Mouse (Mus musculus) kidney, postnatal 4 days (tissue): ENCODE measurements around the gene Bfsp2.

Source experiments
- DNase-seq, 2 experiments: peaks; one replicate each; pipeline ENCODE4 v3.0.0; 2021; ENCODE audit warnings: mixed read lengths in 2 of 2

Gene Bfsp2

GRCm38 (mm10) chr9:103480044-103480576, at the start of gene Bfsp2:
Gene Bfsp2 (minus strand): TSS chr9:103480420.
- DNase-seq, result no peak

- DNase-seq, result peak; percentile 38 to 56
These were observed 44.9 kb upstream of the Bfsp2 start for GRCm38 (mm10) chr9:103525041-103525537.

- DNase-seq, result peak; percentile 18 to 41
These were observed 44.4 kb upstream of the Bfsp2 start for GRCm38 (mm10) chr9:103524600-103524999.

GRCm38 (mm10) chr9:103523742-103524403, 43.7 kb upstream of the Bfsp2 start:
- peak in 1 of 2 experiments; percentile 8 for DNase-seq

GRCm38 (mm10) chr9:103523008-103523407, 42.8 kb upstream of the Bfsp2 start:
- peak; percentile 27 to 40 for DNase-seq

- DNase-seq, result no peak
These were observed 33.7 kb upstream of the Bfsp2 start for GRCm38 (mm10) chr9:103513884-103514283.

GRCm38 (mm10) chr9:103512257-103512656, 32.0 kb upstream of the Bfsp2 start:
- no peak for DNase-seq

GRCm38 (mm10) chr9:103506968-103507584, 26.9 kb upstream of the Bfsp2 start:
- no peak for DNase-seq

GRCm38 (mm10) chr9:103505067-103505466, 24.8 kb upstream of the Bfsp2 start:
- DNase-seq, result no peak

- DNase-seq, result no peak
These were observed 24.4 kb upstream of the Bfsp2 start for GRCm38 (mm10) chr9:103504646-103505045.

GRCm38 (mm10) chr9:103503586-103504298, 23.5 kb upstream of the Bfsp2 start:
- no peak for DNase-seq

GRCm38 (mm10) chr9:103502655-103503054, 22.4 kb upstream of the Bfsp2 start:
- no peak for DNase-seq

GRCm38 (mm10) chr9:103501861-103502364, 21.7 kb upstream of the Bfsp2 start:
- no peak for DNase-seq

GRCm38 (mm10) chr9:103499366-103499765, 19.1 kb upstream of the Bfsp2 start:
- DNase-seq, result no peak

- DNase-seq, result no peak
These were observed 18.5 kb upstream of the Bfsp2 start for GRCm38 (mm10) chr9:103498699-103499098.

- DNase-seq, result peak in 1 of 2 experiments; percentile 22
These were observed 15.2 kb upstream of the Bfsp2 start for GRCm38 (mm10) chr9:103495391-103495790.

- DNase-seq, result peak; percentile 87 to 91
These were observed 14.3 kb upstream of the Bfsp2 start for GRCm38 (mm10) chr9:103494346-103495020.

- no peak for DNase-seq
These were observed 11.8 kb upstream of the Bfsp2 start for GRCm38 (mm10) chr9:103491985-103492384.

- DNase-seq, result peak; percentile 90 to 91
These were observed 10.2 kb upstream of the Bfsp2 start for GRCm38 (mm10) chr9:103490439-103490838.

- no peak for DNase-seq
These were observed 9.7 kb upstream of the Bfsp2 start for GRCm38 (mm10) chr9:103489883-103490282.

- DNase-seq, result no peak
These were observed 8.9 kb upstream of the Bfsp2 start for GRCm38 (mm10) chr9:103489096-103489495.

GRCm38 (mm10) chr9:103486262-103486661, 6.0 kb upstream of the Bfsp2 start:
- no peak for DNase-seq

- DNase-seq, result peak; percentile 52 to 62
These were observed 5.4 kb upstream of the Bfsp2 start for GRCm38 (mm10) chr9:103485606-103486005.
